Mouse (Mus musculus) ES-Bruce4 (cell line): ENCODE data around the gene Rtkn. TPM values are rescaled to one million over a fixed set of nuclear protein-coding genes. Genes with fewer than 3 reads are reported as not detected.

Experiments used
- H3K27ac ChIP-seq: 2 replicates; pipeline ENCODE4 v1.5.1; 2012; ENCODE audit warnings: low read length, inconsistent platforms; ENCODE audit not compliant: insufficient read depth
- H3K27me3 ChIP-seq: 2 replicates; pipeline ENCODE4 v1.6.1; 2012; ENCODE audit warnings: mild to moderate bottlenecking, low read length, inconsistent platforms; ENCODE audit not compliant: control insufficient read depth, poor library complexity, insufficient read depth, severe bottlenecking
- H3K36me3 ChIP-seq: 2 replicates; pipeline ENCODE4 v1.6.1; 2012; ENCODE audit warnings: inconsistent platforms, mild to moderate bottlenecking, low read length, moderate library complexity; ENCODE audit not compliant: control insufficient read depth, poor library complexity, insufficient read depth, severe bottlenecking
- H3K4me1 ChIP-seq: one replicate; pipeline ENCODE4 v1.8.1; 2011; ENCODE audit warnings: low read length; ENCODE audit not compliant: control insufficient read depth, insufficient read depth
- H3K4me3 ChIP-seq: 2 replicates; pipeline ENCODE4 v1.5.1; 2011; ENCODE audit warnings: low read depth, mild to moderate bottlenecking, low read length
- H3K9ac ChIP-seq: 2 replicates; pipeline ENCODE4 v1.6.1; 2012; ENCODE audit warnings: low read depth, mild to moderate bottlenecking, inconsistent platforms; ENCODE audit not compliant: poor library complexity, severe bottlenecking
- H3K9me3 ChIP-seq: replicated peaks from 2 replicates; pipeline ENCODE4 v1.6.1; 2012; ENCODE audit warnings: mild to moderate bottlenecking, low read length, inconsistent platforms; ENCODE audit not compliant: control insufficient read depth, poor library complexity, insufficient read depth, severe bottlenecking
- CTCF ChIP-seq: IDR thresholded peaks from one replicate; pipeline ENCODE4 v1.8.1; 2011; ENCODE audit warnings: low read depth, low read length
- EP300 ChIP-seq: IDR thresholded peaks from 2 replicates; pipeline ENCODE4 v1.6.1; 2011; ENCODE audit warnings: low read depth, low read length; ENCODE audit not compliant: insufficient read depth
- POLR2A ChIP-seq: IDR thresholded peaks from one replicate; pipeline ENCODE4 v1.8.1; 2011; ENCODE audit warnings: low read length; ENCODE audit not compliant: insufficient read depth
- polyA plus RNA-seq: library from polyadenylated mRNA; stranded (reverse); fragments of >200 nt; gene quantifications from 2 replicates; pipeline ENCODE4 v1.2.4, GENCODE M21; 2011; ENCODE audit warnings: low read depth; ENCODE audit not compliant: missing spikeins, insufficient read depth, insufficient read length

Gene Rtkn
- polyA plus RNA-seq, 1 experiment = 10.4 TPM

- H3K27me3 ChIP-seq = no peaks in the 10 kb centered on the region
- H3K4me1 ChIP-seq = peaks cover 1% of the 10 kb centered on the region
- H3K4me3 ChIP-seq = peak overlapping the region; percentile 38
- 0 out of 2 replicates have a peak, but pooled peaks cover 2% of the 10 kb centered on the region for H3K36me3 ChIP-seq
- H3K9me3 ChIP-seq = no peaks in the 10 kb centered on the region
- TF ChIP-seq CTCF = no peak
- no peak for TF ChIP-seq POLR2A
- no peak for TF ChIP-seq EP300
- H3K27ac ChIP-seq = no peak overlapping the region
- H3K9ac ChIP-seq = no peak overlapping the region
Observed at GRCm38 (mm10) chr6:83185895-83186861, 50.9 kb downstream of the Rtkn start.

GRCm38 (mm10) chr6:83186946-83187345, 51.7 kb downstream of the Rtkn start:
- Histone ChIP-seq H3K27ac (no peak overlapping the region), H3K4me1 (peaks cover 1% of the 10 kb centered on the region), H3K9me3 (no peaks in the 10 kb centered on the region), H3K27me3 (no peaks in the 10 kb centered on the region), H3K4me3 (no peak overlapping the region), H3K36me3 (0 out of 2 replicates have a peak, but pooled peaks cover 2% of the 10 kb centered on the region), H3K9ac (no peak overlapping the region)
- TF ChIP-seq EP300 (no peak), POLR2A (no peak), CTCF (no peak)

- no peaks in the 10 kb centered on the region for H3K4me1 ChIP-seq
- H3K9me3 ChIP-seq = no peaks in the 10 kb centered on the region
- H3K9ac ChIP-seq = no peak overlapping the region
- H3K4me3 ChIP-seq = no peak overlapping the region
- no peaks in the 10 kb centered on the region for H3K27me3 ChIP-seq
- TF ChIP-seq CTCF = no peak
- no peak for TF ChIP-seq EP300
- TF ChIP-seq POLR2A = no peak
- H3K36me3 ChIP-seq = peaks cover 2% of the 10 kb centered on the region; the same call in 1 of the 2 replicates
- H3K27ac ChIP-seq = no peak overlapping the region
Observed at GRCm38 (mm10) chr6:83193571-83193970, 58.3 kb downstream of the Rtkn start.

GRCm38 (mm10) chr6:83197345-83198004, 62.2 kb downstream of the Rtkn start:
- Histone ChIP-seq H3K27ac (no peak overlapping the region), H3K4me1 (no peaks in the 10 kb centered on the region), H3K4me3 (no peak overlapping the region), H3K27me3 (no peaks in the 10 kb centered on the region), H3K36me3 (peaks cover 2% of the 10 kb centered on the region; the same call in 1 of the 2 replicates), H3K9ac (no peak overlapping the region), H3K9me3 (no peaks in the 10 kb centered on the region)
- TF ChIP-seq POLR2A (no peak), CTCF (peak; percentile 50), EP300 (no peak)

Other genes starting within 250 kb of the Rtkn start
- 1.2 and 1.9 TPM in 2 replicates for gene Sema4f, start 195.7 kb upstream of the Rtkn start, polyA plus RNA-seq
- gene M1ap, start 188.6 kb upstream of the Rtkn start, polyA plus RNA-seq = 2.2 and 2.3 TPM in 2 replicates
- 4.7 and 4.8 TPM in 2 replicates for gene Dok1, start 102.0 kb upstream of the Rtkn start, polyA plus RNA-seq
- 2.2 and 3.1 TPM in 2 replicates for gene Loxl3, start 101.3 kb upstream of the Rtkn start, polyA plus RNA-seq
- 42.4 and 44.3 TPM in 2 replicates for gene Aup1, start 80.9 kb upstream of the Rtkn start, polyA plus RNA-seq
- gene Htra2, start 80.2 kb upstream of the Rtkn start, polyA plus RNA-seq = 36.8 and 37.4 TPM in 2 replicates
- gene Dqx1, start 77.6 kb upstream of the Rtkn start, polyA plus RNA-seq = 2.9 and 3.7 TPM in 2 replicates
- not detected in 2 replicates for gene Tlx2, start 65.2 kb upstream of the Rtkn start, polyA plus RNA-seq
- 14.7 and 21.3 TPM in 2 replicates for gene Pcgf1, start 57.6 kb upstream of the Rtkn start, polyA plus RNA-seq
- gene Lbx2, start 49.1 kb upstream of the Rtkn start, polyA plus RNA-seq = not detected in 2 replicates
- not detected in 2 replicates for gene Ccdc142, start 33.9 kb upstream of the Rtkn start, polyA plus RNA-seq
- gene Gm42688, start 33.8 kb upstream of the Rtkn start, polyA plus RNA-seq = 0.45 and 1.2 TPM in 2 replicates
- gene Mrpl53, start 26.4 kb upstream of the Rtkn start, polyA plus RNA-seq = 29.5 and 36.4 TPM in 2 replicates
- gene Mogs, start 20.0 kb upstream of the Rtkn start, polyA plus RNA-seq = 23.3 and 25.4 TPM in 2 replicates
- gene Wbp1, start 13.9 kb upstream of the Rtkn start, polyA plus RNA-seq = 26.7 and 32.4 TPM in 2 replicates
- gene Ino80b, start 10.0 kb upstream of the Rtkn start, polyA plus RNA-seq = 9.0 and 11.6 TPM in 2 replicates
- gene Wdr54, start 20.9 kb downstream of the Rtkn start, polyA plus RNA-seq = 7.3 and 7.9 TPM in 2 replicates
- not detected in 2 replicates for gene 1700003E16Rik, start 20.9 kb downstream of the Rtkn start, polyA plus RNA-seq
- gene Dctn1, start 30.5 kb downstream of the Rtkn start, polyA plus RNA-seq = 41.5 and 52.4 TPM in 2 replicates
- 2.1 and 3.8 TPM in 2 replicates for gene Slc4a5, start 84.4 kb downstream of the Rtkn start, polyA plus RNA-seq
- gene Mthfd2, start 190.4 kb downstream of the Rtkn start, polyA plus RNA-seq = 58.4 and 63.8 TPM in 2 replicates
- gene Mob1a, start 190.6 kb downstream of the Rtkn start, polyA plus RNA-seq = 49.5 and 62.1 TPM in 2 replicates
- 37.9 and 38.1 TPM in 2 replicates for gene Bola3, start 213.7 kb downstream of the Rtkn start, polyA plus RNA-seq